Mouse (Mus musculus) G1E (cell line): Measurements from ENCODE around the gene Disp3. TPM values are rescaled to one million over a fixed set of nuclear protein-coding genes. Genes with fewer than 3 reads are reported as not detected.

Experiments used
- ATAC-seq: 2 replicates; pipeline ENCODE4 v1.8.0; 2016; ENCODE audit warnings: mild to moderate bottlenecking; ENCODE audit not compliant: insufficient number of reproducible peaks, poor library complexity, low FRiP score, severe bottlenecking; ENCODE audit errors: extremely low read depth
- DNase-seq: peaks from one replicate; pipeline ENCODE4 v3.0.0; 2012; ENCODE audit warnings: low spot score
- H3K27me3 ChIP-seq: 2 replicates; pipeline ENCODE4 v1.6.1; 2012; ENCODE audit warnings: mild to moderate bottlenecking, low read length, inconsistent platforms; ENCODE audit not compliant: insufficient read depth
- H3K36me3 ChIP-seq: replicated peaks from 2 replicates; pipeline ENCODE3; 2012; ENCODE audit warnings: mild to moderate bottlenecking, inconsistent platforms
- H3K4me1 ChIP-seq: 2 replicates; pipeline ENCODE4 v1.6.1; 2012; ENCODE audit warnings: low read depth, low read length, inconsistent platforms, mixed read lengths; ENCODE audit not compliant: insufficient read depth
- H3K4me3 ChIP-seq: 2 replicates; pipeline ENCODE4 v1.5.1; 2012; ENCODE audit warnings: low read depth, mild to moderate bottlenecking, inconsistent platforms, low read length, moderate library complexity, mixed read lengths
- H3K9me3 ChIP-seq: replicated peaks from 2 replicates; pipeline ENCODE4 v1.6.1; 2012; ENCODE audit warnings: inconsistent platforms
- CTCF ChIP-seq: IDR thresholded peaks from 2 replicates; pipeline ENCODE4 v1.5.1; 2012; ENCODE audit warnings: low read depth, low read length, inconsistent platforms, mixed read lengths
- GATA1 ChIP-seq: IDR thresholded peaks from 2 replicates; pipeline ENCODE4 v1.6.1; 2012; ENCODE audit warnings: borderline replicate concordance, low read length, inconsistent platforms, mixed read lengths
- GATA2 ChIP-seq: IDR thresholded peaks from 2 replicates; pipeline ENCODE4 v1.6.1; 2012; ENCODE audit warnings: low read depth, low read length, inconsistent platforms, borderline replicate concordance
- POLR2AphosphoS5 ChIP-seq: IDR thresholded peaks from 2 replicates; pipeline ENCODE4 v1.6.1; 2012; ENCODE audit warnings: low read depth, low read length, inconsistent platforms; ENCODE audit not compliant: insufficient replicate concordance
- TAL1 ChIP-seq: conservative IDR thresholded peaks from 2 replicates; pipeline ENCODE4 v1.6.1; 2012; ENCODE audit warnings: low read depth, low read length, inconsistent platforms, mixed read lengths
- polyA plus RNA-seq: library from polyadenylated mRNA; stranded (reverse); fragments of >175 nt; gene quantifications from 2 replicates; pipeline ENCODE4 v1.2.3, GENCODE M21; 2012
- total RNA-seq, 2 experiments: library from RNA; stranded (forward) in 1 of 2; stranded (reverse) in 1 of 2; fragments of 200-1000 nt in 1 of 2; fragments of >200 nt in 1 of 2; fragmentation: Nextera tagmentation in 1 of 2; gene quantifications; 2 replicates each; pipeline ENCODE4 v1.2.3; 2014 to 2017

Disp3 gene
- total and polyA plus RNA-seq, 3 experiments = 0.01 TPM; not detected in 2

DNA sequence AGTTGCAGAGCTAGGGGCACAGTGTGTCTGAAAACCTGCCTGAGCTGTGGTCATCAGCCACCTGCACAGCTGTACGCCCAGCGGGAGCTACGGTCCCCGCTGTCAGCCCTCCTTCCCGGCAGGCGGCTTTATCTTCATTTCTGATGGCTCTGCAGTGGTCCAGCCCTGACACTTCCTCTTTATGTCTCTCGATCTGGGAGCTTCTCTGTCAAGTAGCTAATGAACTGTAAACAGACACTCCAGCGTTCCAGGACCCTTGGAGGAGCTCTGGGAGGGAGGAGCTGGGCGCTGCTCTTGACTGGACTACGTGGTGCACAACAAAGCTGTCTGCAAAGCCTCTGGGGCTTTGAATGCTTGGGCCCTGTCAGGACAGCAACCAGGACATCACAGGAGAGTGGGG lies 67.1 kb downstream of the Disp3 start:
- Histone ChIP-seq H3K9me3 (no peaks in the 10 kb centered on the region), H3K36me3 (no peaks in the 10 kb centered on the region), H3K27me3 (no peaks in the 10 kb centered on the region; the same call in 1 of the 2 replicates), H3K4me3 (no peak overlapping the region), H3K4me1 (no peaks in the 10 kb centered on the region)
- DNase-seq = no peak
- no peak for TF ChIP-seq POLR2AphosphoS5
- TF ChIP-seq CTCF = no peak
- no peak for TF ChIP-seq GATA2
- TF ChIP-seq GATA1 = no peak
- no peak for TF ChIP-seq TAL1
- ATAC-seq = no peak

DNA sequence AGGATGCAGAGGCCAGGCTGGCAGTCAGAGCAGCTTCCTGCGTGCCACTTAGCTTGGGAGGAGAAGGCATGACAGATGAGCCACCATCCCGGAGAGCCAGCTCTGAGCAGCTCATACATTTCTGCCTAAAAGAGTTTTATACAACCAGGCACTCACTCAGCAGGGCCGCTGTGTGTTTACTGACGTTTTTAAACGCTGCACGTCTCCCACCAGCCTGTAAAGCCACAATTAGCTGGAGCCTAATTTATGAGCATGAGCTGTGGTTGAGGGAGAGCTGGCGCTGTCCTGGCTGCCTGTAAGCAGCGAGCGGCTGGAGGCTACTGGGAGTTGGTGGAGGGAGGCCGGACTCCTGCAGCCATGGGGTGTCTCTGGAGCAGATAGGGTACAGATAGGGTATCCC lies 69.5 kb downstream of the Disp3 start:
- no peak for ATAC-seq
- Histone ChIP-seq H3K36me3 (no peaks in the 10 kb centered on the region), H3K4me1 (no peaks in the 10 kb centered on the region), H3K9me3 (no peaks in the 10 kb centered on the region), H3K27me3 (no peaks in the 10 kb centered on the region; the same call in 1 of the 2 replicates), H3K4me3 (no peak overlapping the region)
- TF ChIP-seq TAL1 (no peak), POLR2AphosphoS5 (no peak), CTCF (no peak), GATA2 (no peak), GATA1 (no peak)
- no peak for DNase-seq

- ATAC-seq (no peak), DNase-seq (no peak)
- no peaks in the 10 kb centered on the region for H3K4me1 ChIP-seq
- H3K4me3 ChIP-seq = no peak overlapping the region
- no peaks in the 10 kb centered on the region for H3K9me3 ChIP-seq
- no peaks in the 10 kb centered on the region; the same call in 1 of the 2 replicates for H3K27me3 ChIP-seq
- H3K36me3 ChIP-seq = no peaks in the 10 kb centered on the region
- TF ChIP-seq TAL1 (no peak), POLR2AphosphoS5 (no peak), GATA2 (no peak), CTCF (no peak)
Observed at GRCm38 (mm10) chr4:148215264-148215900, 72.4 kb downstream of the Disp3 start.

- DNase-seq (no peak), ATAC-seq (no peak)
- Histone ChIP-seq H3K4me1 (no peaks in the 10 kb centered on the region), H3K4me3 (no peak overlapping the region), H3K27me3 (no peaks in the 10 kb centered on the region; the same call in 1 of the 2 replicates), H3K9me3 (no peaks in the 10 kb centered on the region), H3K36me3 (no peaks in the 10 kb centered on the region)
- TF ChIP-seq GATA2 (no peak), GATA1 (no peak), POLR2AphosphoS5 (no peak), TAL1 (no peak), CTCF (no peak)
Observed at GRCm38 (mm10) chr4:148214460-148215136, 73.2 kb downstream of the Disp3 start.

DNA sequence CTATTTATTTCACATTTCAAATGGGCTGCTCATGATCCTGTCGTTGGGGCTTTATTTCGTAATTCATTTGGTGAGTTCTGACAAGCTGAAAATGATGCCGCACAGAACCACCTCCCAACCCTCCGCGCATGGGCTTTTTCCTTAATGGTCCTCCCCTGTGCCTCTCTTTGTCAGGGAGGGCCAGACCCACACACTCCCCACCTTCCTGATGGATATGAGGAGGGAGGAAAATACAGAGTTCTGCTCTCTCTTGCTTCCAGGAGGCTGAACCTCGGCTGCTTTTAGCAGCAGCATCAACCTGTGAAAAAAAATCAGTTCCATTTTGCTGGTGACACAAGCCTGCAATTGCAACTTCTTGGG lies 82.9 kb downstream of the Disp3 start:
- ATAC-seq (no peak), DNase-seq (no peak)
- TF ChIP-seq GATA2 (no peak), TAL1 (no peak), POLR2AphosphoS5 (no peak), GATA1 (no peak), CTCF (no peak)
- peaks cover 6% of the 10 kb centered on the region; the same call in 1 of the 2 replicates for H3K27me3 ChIP-seq
- no peaks in the 10 kb centered on the region for H3K36me3 ChIP-seq
- H3K9me3 ChIP-seq = no peaks in the 10 kb centered on the region
- peaks cover 17% of the 10 kb centered on the region for H3K4me1 ChIP-seq
- H3K4me3 ChIP-seq = no peak overlapping the region

GRCm38 (mm10) chr4:148204061-148204872 lies 83.5 kb downstream of the Disp3 start:
- Histone ChIP-seq H3K27me3 (peaks cover 7% of the 10 kb centered on the region; the same call in 1 of the 2 replicates), H3K4me3 (no peak overlapping the region), H3K9me3 (no peaks in the 10 kb centered on the region), H3K4me1 (peaks cover 17% of the 10 kb centered on the region), H3K36me3 (no peaks in the 10 kb centered on the region)
- TF ChIP-seq TAL1 (peak; percentile 32; the same call in 1 of the 2 replicates), POLR2AphosphoS5 (no peak)
- ATAC-seq (peak; percentile 72), DNase-seq (no peak)
